Mouse (Mus musculus) midbrain, embryonic 13.5 days (tissue): Measurements from ENCODE around the gene Mapkapk3. TPM values are rescaled to one million over a fixed set of nuclear protein-coding genes. Genes with fewer than 3 reads are reported as not detected.
"Not testable (repeated sequence)": the region's sequence is repeated elsewhere in the genome, so short reads cannot be mapped to it uniquely, and the experiment has no call there.

Source experiments
- ATAC-seq: fragments of 200-750 bp; cut with Nextera tagmentation; 2 replicates; pipeline ENCODE4 v1.8.0; 2017; ENCODE audit warnings: mild to moderate bottlenecking, moderate TSS enrichment, moderate library complexity
- H3K27ac ChIP-seq: fragments of 300-500 bp; sonication (generic); 2 replicates; pipeline ENCODE4 v1.5.1; 2015; ENCODE audit warnings: inconsistent platforms, mild to moderate bottlenecking, moderate library complexity
- H3K27me3 ChIP-seq: fragments of 300-500 bp; sonication (generic); 2 replicates; pipeline ENCODE4 v1.6.1; 2015; ENCODE audit warnings: mild to moderate bottlenecking, inconsistent platforms
- H3K36me3 ChIP-seq: fragments of 300-500 bp; sonication (generic); 2 replicates; pipeline ENCODE4 v1.6.1; 2015; ENCODE audit warnings: mild to moderate bottlenecking, inconsistent platforms
- H3K4me1 ChIP-seq: fragments of 300-500 bp; sonication (generic); replicated peaks from 2 replicates; pipeline ENCODE4 v1.6.1; 2015; ENCODE audit warnings: inconsistent platforms
- H3K4me2 ChIP-seq: fragments of 300-500 bp; sonication (generic); replicated peaks from 2 replicates; pipeline ENCODE4 v1.6.1; 2015; ENCODE audit warnings: moderate library complexity, mild to moderate bottlenecking, inconsistent platforms
- H3K4me3 ChIP-seq: fragments of 300-500 bp; sonication (generic); replicated peaks from 2 replicates; pipeline ENCODE4 v1.5.1; 2015; ENCODE audit warnings: mild to moderate bottlenecking, inconsistent platforms
- H3K9ac ChIP-seq: fragments of 300-500 bp; sonication (generic); replicated peaks from 2 replicates; pipeline ENCODE4 v1.6.1; 2015; ENCODE audit warnings: mild to moderate bottlenecking, inconsistent platforms
- H3K9me3 ChIP-seq: fragments of 300-500 bp; sonication (generic); 2 replicates; pipeline ENCODE4 v1.6.1; 2016; ENCODE audit warnings: mild to moderate bottlenecking, inconsistent platforms
- WGBS: fragments of 180-500 bp; shearing (Covaris S2); methylation state at CpG from one replicate; pipeline ENCODE4 v1.1.7; 2015; 5-methylcytosine and 5-hydroxymethylcytosine counted together
- polyA plus RNA-seq: library from polyadenylated mRNA; unstranded; fragments of >200 nt; fragmentation: Nextera tagmentation; extraction: Ambion mirVana; gene quantifications from 2 replicates; pipeline ENCODE4 v1.2.1, GENCODE M21; 2015

The Mapkapk3 gene
- polyA plus RNA-seq, 1 experiment from 2014 or later, result 1.9 TPM

DNA sequence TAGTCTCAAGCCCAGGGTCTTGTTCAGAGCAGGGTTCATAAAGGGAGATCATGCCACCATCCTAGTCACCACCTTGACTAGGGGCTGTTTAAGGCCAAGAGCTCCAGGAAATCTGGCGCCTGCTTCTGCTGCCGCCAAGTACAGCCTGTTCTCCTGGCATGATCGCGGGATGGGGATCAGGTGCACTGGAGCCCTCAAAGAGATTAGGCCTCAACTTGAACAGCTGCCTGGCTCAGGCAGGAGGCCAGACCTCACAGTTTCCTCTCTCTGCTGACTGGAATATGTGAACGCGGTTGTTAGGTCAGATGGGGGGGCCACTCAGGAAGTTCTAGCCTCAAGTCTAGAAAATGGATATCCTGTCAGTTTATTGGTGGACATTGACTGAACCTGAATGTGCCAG lies 33.9 kb upstream of the Mapkapk3 start:
- Histone ChIP-seq H3K27me3 (no peaks in the 10 kb centered on the region), H3K36me3 (peaks cover 19% of the 10 kb centered on the region), H3K9me3 (no peaks in the 10 kb centered on the region), H3K4me1 (no peaks in the 10 kb centered on the region), H3K4me2 (no peak overlapping the region), H3K9ac (no peak overlapping the region), H3K4me3 (no peak overlapping the region), H3K27ac (no peak overlapping the region)
- ATAC-seq, result no peak
- WGBS, result 69% methylated on average over 6 of the region's 6 CpGs

GRCm38 (mm10) chr9:107322461-107323050 lies 32.9 kb upstream of the Mapkapk3 start:
- no peaks in the 10 kb centered on the region for H3K27me3 ChIP-seq
- H3K4me2 ChIP-seq, result no peak overlapping the region
- H3K27ac ChIP-seq, result no peak overlapping the region
- ATAC-seq, result no peak
- H3K4me3 ChIP-seq, result no peak overlapping the region
- 89% methylated on average over 8 of the region's 8 CpGs for WGBS
- H3K4me1 ChIP-seq, result no peaks in the 10 kb centered on the region
- H3K9me3 ChIP-seq, result no peaks in the 10 kb centered on the region
- no peak overlapping the region for H3K9ac ChIP-seq
- H3K36me3 ChIP-seq, result peaks cover 9% of the 10 kb centered on the region

DNA sequence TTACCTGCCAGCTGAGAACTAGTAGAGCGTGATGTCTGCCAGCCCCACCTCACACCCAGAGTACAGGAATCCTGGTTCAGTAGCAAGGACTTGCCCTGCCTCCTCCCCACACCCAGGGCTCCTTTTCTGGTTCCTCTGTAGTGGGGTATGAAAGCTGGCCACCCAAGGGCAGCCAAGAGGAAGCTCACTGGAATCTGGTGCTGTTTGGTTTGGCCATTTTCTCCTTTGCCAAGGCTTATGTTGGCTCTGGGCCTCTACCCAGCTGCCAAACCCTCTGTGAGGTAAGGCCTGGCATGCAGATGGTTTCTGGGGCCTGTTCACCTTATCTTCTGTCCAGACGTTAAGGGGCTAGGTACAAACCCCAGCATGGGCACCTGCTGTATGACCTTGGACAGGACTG lies 26.1 kb upstream of the Mapkapk3 start:
- Histone ChIP-seq H3K27ac (no peak overlapping the region), H3K4me2 (no peak overlapping the region), H3K27me3 (no peaks in the 10 kb centered on the region), H3K4me3 (no peak overlapping the region), H3K36me3 (no peaks in the 10 kb centered on the region), H3K9ac (no peak overlapping the region), H3K9me3 (no peaks in the 10 kb centered on the region), H3K4me1 (no peaks in the 10 kb centered on the region)
- ATAC-seq, result no peak
- 80% methylated on average over 2 of the region's 2 CpGs for WGBS

GRCm38 (mm10) chr9:107313926-107314325 lies 24.2 kb upstream of the Mapkapk3 start:
- no peak overlapping the region for H3K4me2 ChIP-seq
- H3K27ac ChIP-seq, result no peak overlapping the region
- WGBS, result 87% methylated on average over 3 of the region's 3 CpGs
- H3K4me1 ChIP-seq, result no peaks in the 10 kb centered on the region
- H3K9ac ChIP-seq, result no peak overlapping the region
- no peaks in the 10 kb centered on the region for H3K9me3 ChIP-seq
- no peak for ATAC-seq
- H3K27me3 ChIP-seq, result no peaks in the 10 kb centered on the region
- H3K4me3 ChIP-seq, result no peak overlapping the region
- H3K36me3 ChIP-seq, result no peaks in the 10 kb centered on the region

- Histone ChIP-seq H3K27me3 (no peaks in the 10 kb centered on the region), H3K36me3 (no peaks in the 10 kb centered on the region), H3K9me3 (no peaks in the 10 kb centered on the region), H3K9ac (no peak overlapping the region), H3K4me1 (no peaks in the 10 kb centered on the region), H3K27ac (no peak overlapping the region), H3K4me3 (no peak overlapping the region), H3K4me2 (no peak overlapping the region)
- 69% methylated on average over 10 of the region's 10 CpGs for WGBS
- no peak for ATAC-seq
These were observed 23.3 kb upstream of the Mapkapk3 start for GRCm38 (mm10) chr9:107312811-107313584.

- H3K9ac ChIP-seq, result no peak overlapping the region
- 77% methylated on average over 5 of the region's 5 CpGs for WGBS
- H3K36me3 ChIP-seq, result no peaks in the 10 kb centered on the region
- no peak overlapping the region for H3K4me3 ChIP-seq
- H3K9me3 ChIP-seq, result no peaks in the 10 kb centered on the region
- H3K27ac ChIP-seq, result no peak overlapping the region
- no peaks in the 10 kb centered on the region for H3K4me1 ChIP-seq
- H3K27me3 ChIP-seq, result no peaks in the 10 kb centered on the region
- no peak overlapping the region for H3K4me2 ChIP-seq
- no peak for ATAC-seq
These were observed 19.9 kb upstream of the Mapkapk3 start for GRCm38 (mm10) chr9:107309600-107309999.

- no peak for ATAC-seq
- Histone ChIP-seq H3K4me1 (no peaks in the 10 kb centered on the region), H3K4me3 (no peak overlapping the region), H3K9me3 (no peaks in the 10 kb centered on the region), H3K27me3 (no peaks in the 10 kb centered on the region), H3K4me2 (no peak overlapping the region), H3K9ac (no peak overlapping the region), H3K27ac (no peak overlapping the region), H3K36me3 (no peaks in the 10 kb centered on the region)
- 82% methylated on average over 9 of the region's 9 CpGs for WGBS
These were observed 19.5 kb upstream of the Mapkapk3 start for GRCm38 (mm10) chr9:107309171-107309570.

DNA sequence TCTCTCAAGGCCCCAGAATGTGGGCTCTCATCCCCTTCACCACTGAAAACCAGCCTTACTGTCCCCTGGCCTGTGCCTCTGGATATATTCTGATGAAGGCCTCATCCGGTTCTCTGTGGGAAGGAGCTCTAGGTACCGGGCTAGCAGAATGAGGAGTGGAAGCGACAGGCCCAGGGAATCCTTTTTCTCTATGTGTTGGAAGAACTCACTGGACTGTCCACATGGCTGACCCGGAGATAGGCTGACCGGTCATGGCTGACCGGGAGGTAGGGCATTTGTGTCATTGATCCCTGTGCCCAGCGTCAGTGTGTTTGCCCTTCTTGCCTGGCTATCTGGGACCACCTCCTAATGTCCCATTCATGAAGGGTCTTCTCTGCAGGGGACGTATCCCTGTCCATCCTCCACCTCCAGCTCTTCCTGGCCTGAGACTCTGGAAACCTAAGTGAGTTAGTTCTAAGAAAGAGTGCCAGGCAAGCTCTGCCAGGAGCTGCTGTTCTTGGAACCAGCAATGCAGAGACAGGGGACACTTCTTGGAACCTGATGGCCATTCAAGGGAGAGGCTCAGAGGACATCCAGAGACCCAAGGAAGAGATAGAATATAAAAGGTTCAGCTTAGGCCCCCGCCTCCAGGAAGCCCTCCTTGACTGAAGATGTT lies 18.8 kb upstream of the Mapkapk3 start:
- Histone ChIP-seq H3K27ac (no peak overlapping the region), H3K9ac (no peak overlapping the region), H3K4me3 (no peak overlapping the region), H3K9me3 (no peaks in the 10 kb centered on the region), H3K36me3 (no peaks in the 10 kb centered on the region), H3K4me1 (no peaks in the 10 kb centered on the region), H3K4me2 (no peak overlapping the region), H3K27me3 (no peaks in the 10 kb centered on the region)
- 83% methylated on average over 9 of the region's 9 CpGs for WGBS
- ATAC-seq, result no peak

DNA sequence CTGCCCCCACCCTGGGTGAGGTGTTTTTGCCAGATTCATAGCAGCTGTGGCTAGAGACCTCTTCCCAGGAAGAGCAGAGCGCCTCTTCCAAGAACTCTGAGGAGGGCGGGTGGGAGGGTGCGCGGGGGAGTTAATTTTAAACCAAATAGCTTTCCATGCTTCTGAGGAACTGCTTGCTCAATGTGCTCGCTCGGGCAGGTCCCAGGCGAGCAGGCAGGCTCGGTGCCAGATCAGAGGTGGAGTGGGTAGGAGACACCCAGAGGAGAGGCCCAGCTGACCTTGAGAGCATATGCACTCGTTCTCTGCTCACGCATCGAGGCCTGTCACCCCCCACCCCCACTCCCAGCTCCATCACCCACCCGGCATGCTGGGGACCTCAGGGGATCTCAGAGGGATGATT lies 18.2 kb upstream of the Mapkapk3 start:
- Histone ChIP-seq H3K27me3 (no peaks in the 10 kb centered on the region), H3K4me2 (no peak overlapping the region), H3K9ac (no peak overlapping the region), H3K9me3 (no peaks in the 10 kb centered on the region), H3K36me3 (no peaks in the 10 kb centered on the region), H3K4me1 (no peaks in the 10 kb centered on the region), H3K27ac (no peak overlapping the region), H3K4me3 (no peak overlapping the region)
- WGBS, result 79% methylated on average over 12 of the region's 12 CpGs
- no peak for ATAC-seq

GRCm38 (mm10) chr9:107307099-107307872 lies 17.6 kb upstream of the Mapkapk3 start:
- no peak for ATAC-seq
- H3K9ac ChIP-seq, result no peak overlapping the region
- no peak overlapping the region for H3K4me2 ChIP-seq
- H3K4me3 ChIP-seq, result no peak overlapping the region
- H3K36me3 ChIP-seq, result 0 out of 2 replicates have a peak, but pooled peaks cover under 1% of the 10 kb centered on the region
- H3K27me3 ChIP-seq, result no peaks in the 10 kb centered on the region
- H3K9me3 ChIP-seq, result no peaks in the 10 kb centered on the region
- H3K4me1 ChIP-seq, result no peaks in the 10 kb centered on the region
- no peak overlapping the region for H3K27ac ChIP-seq
- 94% methylated on average over 11 of the region's 11 CpGs for WGBS

- not testable (repeated sequence) for H3K9me3 ChIP-seq, H3K27me3 ChIP-seq
These were observed 17.0 kb upstream of the Mapkapk3 start for GRCm38 (mm10) chr9:107306673-107307072.

More at GRCm38 (mm10) chr9:107306673-107307072, 17.0 kb upstream of the Mapkapk3 start:
- H3K36me3 ChIP-seq, H3K4me3 ChIP-seq, H3K27ac ChIP-seq, H3K9ac ChIP-seq, ATAC-seq, H3K4me1 ChIP-seq, H3K4me2 ChIP-seq: not testable (repeated sequence)
- WGBS, result 96% methylated on average over 1 of the region's 1 CpGs
